Mouse (Mus musculus): ENCODE results near the gene B830017H08Rik.

GRCm38 (mm10) chr16:17871248-17871647 is 38.3 kb downstream of the B830017H08Rik start:
- TF ChIP-seq POLR2A (IDR thresholded peaks at IDR 0.05; ENCODE audit: insufficient read length, low read depth) (no peak), POLR2AphosphoS2 (IDR thresholded peaks at IDR 0.05; ENCODE audit: insufficient read length, low read depth) (no peak)
